Mouse (Mus musculus) heart, embryonic 12.5 days (tissue): ENCODE measurements around the gene Crybg3. TPM values are rescaled to one million over a fixed set of nuclear protein-coding genes. Genes with fewer than 3 reads are reported as not detected.

ENCODE experiments used
- ATAC-seq: fragments of 200-750 bp; cut with Nextera tagmentation; 2 replicates; pipeline ENCODE4 v1.8.0; 2017; ENCODE audit warnings: moderate TSS enrichment, moderate library complexity; ENCODE audit not compliant: insufficient number of reproducible peaks, low FRiP score
- H3K27ac ChIP-seq: fragments of 300-500 bp; sonication (generic); 2 replicates; pipeline ENCODE4 v1.5.1; 2016; ENCODE audit warnings: mild to moderate bottlenecking, moderate library complexity; ENCODE audit not compliant: poor library complexity, severe bottlenecking
- H3K27me3 ChIP-seq: fragments of 300-500 bp; sonication (generic); replicated peaks from 2 replicates; pipeline ENCODE4 v1.6.1; 2016; ENCODE audit warnings: mild to moderate bottlenecking, moderate library complexity
- H3K36me3 ChIP-seq: fragments of 300-500 bp; sonication (generic); 2 replicates; pipeline ENCODE4 v1.6.1; 2016; ENCODE audit warnings: mild to moderate bottlenecking, moderate library complexity
- H3K4me1 ChIP-seq: fragments of 300-500 bp; sonication (generic); replicated peaks from 2 replicates; pipeline ENCODE4 v1.6.1; 2016; ENCODE audit warnings: mild to moderate bottlenecking
- H3K4me2 ChIP-seq: fragments of 300-500 bp; sonication (generic); 2 replicates; pipeline ENCODE4 v1.6.1; 2016; ENCODE audit warnings: mild to moderate bottlenecking, moderate library complexity
- H3K4me3 ChIP-seq: fragments of 300-500 bp; sonication (generic); 2 replicates; pipeline ENCODE4 v1.5.1; 2016; ENCODE audit warnings: mild to moderate bottlenecking
- H3K9ac ChIP-seq: fragments of 300-500 bp; sonication (generic); 2 replicates; pipeline ENCODE4 v1.6.1; 2016; ENCODE audit warnings: mild to moderate bottlenecking, moderate library complexity
- H3K9me3 ChIP-seq: fragments of 300-500 bp; sonication (generic); replicated peaks from 2 replicates; pipeline ENCODE4 v1.6.1; 2016; ENCODE audit warnings: mild to moderate bottlenecking, moderate library complexity
- WGBS: fragments of 180-500 bp; shearing (Covaris S2); methylation state at CpG from one replicate; pipeline ENCODE4 v1.1.7; 2016; 5-methylcytosine and 5-hydroxymethylcytosine counted together
- polyA plus RNA-seq: library from polyadenylated mRNA; unstranded; fragments of >200 nt; fragmentation: Nextera tagmentation; extraction: Ambion mirVana; gene quantifications from 2 replicates; pipeline ENCODE4 v1.2.1, GENCODE M21; 2016

Gene Crybg3
- polyA plus RNA-seq, 1 experiment from 2014 or later, result 18.9 TPM

DNA sequence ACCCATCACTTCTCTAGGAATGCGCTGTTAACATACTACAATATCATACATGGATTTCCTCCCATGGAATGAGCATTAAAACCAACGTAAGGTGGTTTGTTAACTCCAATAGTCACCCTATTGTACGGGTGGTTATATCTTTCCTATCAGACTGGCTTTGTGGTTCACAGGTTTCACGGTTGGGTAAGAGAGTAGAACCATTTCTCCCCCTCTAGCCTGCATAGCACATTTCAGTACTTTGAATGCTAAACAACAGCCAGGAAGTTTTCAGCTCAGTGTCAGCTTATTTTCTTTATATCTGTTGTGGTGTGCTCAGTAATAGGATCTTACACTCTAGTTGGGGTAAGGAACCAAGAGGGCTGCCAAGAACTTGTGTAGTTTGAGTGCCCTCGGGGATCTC is 149.0 kb downstream of the Crybg3 start:
- no peak for ATAC-seq
- H3K27ac ChIP-seq, result no peak overlapping the region
- no peaks in the 10 kb centered on the region for H3K36me3 ChIP-seq
- H3K4me3 ChIP-seq, result no peak overlapping the region
- no peaks in the 10 kb centered on the region for H3K4me1 ChIP-seq
- no peak overlapping the region for H3K9ac ChIP-seq
- H3K4me2 ChIP-seq, result no peak overlapping the region
- no peaks in the 10 kb centered on the region for H3K27me3 ChIP-seq
- 81% methylated on average over 5 of the region's 5 CpGs for WGBS
- no peaks in the 10 kb centered on the region for H3K9me3 ChIP-seq

DNA sequence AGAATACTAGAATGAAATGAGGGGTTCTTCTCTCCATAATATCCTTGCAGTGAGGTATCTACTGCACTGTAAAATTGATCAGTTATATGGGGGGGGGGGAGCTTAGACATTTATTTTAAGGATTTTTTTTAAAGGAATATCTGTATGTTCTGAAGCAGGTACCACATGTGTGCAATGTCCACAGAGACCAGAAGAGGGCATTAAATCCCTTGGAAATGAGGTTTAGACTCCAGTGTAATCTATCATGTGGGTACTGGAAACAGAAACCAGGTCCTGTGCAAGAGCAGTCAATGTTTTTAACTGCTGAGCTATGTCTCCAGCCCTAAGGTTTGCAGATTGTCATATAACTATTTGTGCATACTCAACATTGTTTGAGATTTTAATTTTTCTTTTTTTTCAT is 151.7 kb downstream of the Crybg3 start:
- H3K4me3 ChIP-seq, result no peak overlapping the region

DNA sequence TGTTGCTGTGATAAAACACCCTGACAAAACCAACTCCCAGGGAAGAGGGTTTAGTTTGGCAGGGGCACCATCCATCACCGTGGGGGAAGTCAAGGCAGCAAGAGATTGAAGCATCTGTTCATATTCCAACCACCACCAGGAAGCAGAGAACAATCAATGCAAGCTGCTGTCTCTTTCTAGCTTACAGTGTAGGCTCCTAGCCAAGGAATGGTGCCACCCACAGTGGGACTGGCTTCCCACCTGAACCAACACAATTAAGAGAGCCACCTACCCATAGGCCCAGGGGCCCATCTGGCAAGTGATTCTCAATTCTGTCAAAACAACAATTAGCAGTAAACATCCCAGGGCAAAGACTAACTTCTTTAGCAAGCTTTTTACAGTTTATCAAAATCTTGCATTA is 152.6 kb downstream of the Crybg3 start:
- Histone ChIP-seq H3K4me1 (no peaks in the 10 kb centered on the region), H3K9ac (no peak overlapping the region), H3K27ac (no peak overlapping the region), H3K9me3 (no peaks in the 10 kb centered on the region), H3K27me3 (no peaks in the 10 kb centered on the region), H3K36me3 (no peaks in the 10 kb centered on the region), H3K4me2 (no peak overlapping the region), H3K4me3 (no peak overlapping the region)
- WGBS, result 62% methylated on average over 1 of the region's 1 CpGs
- no peak for ATAC-seq

More for the DNA sequence above, 151.7 kb downstream of the Crybg3 start:
- Histone ChIP-seq H3K9ac (no peak overlapping the region), H3K36me3 (no peaks in the 10 kb centered on the region), H3K9me3 (no peaks in the 10 kb centered on the region), H3K27me3 (no peaks in the 10 kb centered on the region), H3K4me1 (no peaks in the 10 kb centered on the region), H3K4me2 (no peak overlapping the region), H3K27ac (no peak overlapping the region)
- ATAC-seq, result no peak

DNA sequence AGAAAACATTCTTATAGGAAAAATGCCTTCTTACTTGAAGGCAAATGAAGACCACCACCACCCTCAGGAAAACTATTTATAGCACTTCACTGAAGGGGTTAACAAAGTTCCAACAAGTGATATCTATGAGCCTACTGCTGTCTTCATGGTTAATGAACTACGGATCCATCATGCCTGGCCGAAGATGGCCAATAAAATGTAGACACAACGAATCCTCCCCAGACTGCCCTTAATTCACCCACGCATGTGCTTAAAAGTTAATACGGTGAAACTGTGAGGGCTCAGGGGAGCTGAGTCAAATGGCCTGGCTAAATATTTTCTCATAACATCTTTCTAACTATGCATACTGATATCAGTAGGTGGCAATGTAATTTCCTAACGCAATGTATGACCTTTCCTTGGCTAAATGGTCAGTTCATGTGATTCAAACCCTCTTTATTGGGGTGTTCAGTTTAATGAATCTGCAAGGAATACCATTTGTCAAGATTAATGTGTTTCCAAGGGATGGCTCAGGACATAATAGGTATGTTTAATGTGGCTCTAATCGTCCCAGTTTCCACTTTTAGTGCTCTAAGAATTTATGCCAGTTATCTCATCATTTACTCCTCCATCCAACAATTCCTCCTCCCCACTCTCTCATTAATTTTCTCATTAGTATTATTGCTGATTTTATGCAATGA is 155.8 kb downstream of the Crybg3 start:
- Histone ChIP-seq H3K4me1 (no peaks in the 10 kb centered on the region), H3K27ac (no peak overlapping the region), H3K9me3 (no peaks in the 10 kb centered on the region), H3K36me3 (no peaks in the 10 kb centered on the region), H3K4me2 (no peak overlapping the region), H3K4me3 (no peak overlapping the region), H3K27me3 (no peaks in the 10 kb centered on the region), H3K9ac (no peak overlapping the region)
- 88% methylated on average over 7 of the region's 7 CpGs for WGBS
- ATAC-seq, result no peak

Other genes with a start within 250 kb of the Crybg3 start
- gene Olfr209, start 237.0 kb downstream of the Crybg3 start, polyA plus RNA-seq, result not detected in 2 replicates
- gene Gabrr3, start 193.6 kb downstream of the Crybg3 start, polyA plus RNA-seq, result not detected in 2 replicates
- 27.9 and 28.3 TPM in 2 replicates for gene Riox2, start 129.2 kb downstream of the Crybg3 start, polyA plus RNA-seq
- 20.7 and 22.6 TPM in 2 replicates for gene Arl6, start 38.4 kb upstream of the Crybg3 start, polyA plus RNA-seq